Mouse (Mus musculus) lung, adult 2 months (tissue): ENCODE data around the gene Fhdc1. TPM values are rescaled to one million over a fixed set of nuclear protein-coding genes. Genes with fewer than 3 reads are reported as not detected.

Experiments
- DNase-seq: peaks from one replicate; pipeline ENCODE4 v3.0.0; 2022
- H3K4me1 ChIP-seq: fragments of 200-500 bp; 2 replicates; pipeline ENCODE4 v1.6.1; 2011; ENCODE audit warnings: low read length; ENCODE audit not compliant: control insufficient read depth, insufficient read depth
- H3K4me3 ChIP-seq: fragments of 200-500 bp; replicated peaks from 2 replicates; pipeline ENCODE3; 2011; ENCODE audit warnings: low read depth, mild to moderate bottlenecking, control low read depth, low read length; ENCODE audit errors: extremely low read depth
- CTCF ChIP-seq: fragments of 200-500 bp; IDR thresholded peaks from 2 replicates; pipeline ENCODE4 v1.5.1; 2011; ENCODE audit warnings: mild to moderate bottlenecking, low read length, control low read depth; ENCODE audit not compliant: insufficient read depth
- POLR2A ChIP-seq: fragments of 200-500 bp; IDR thresholded peaks from 2 replicates; pipeline ENCODE4 v1.6.1; 2011; ENCODE audit warnings: low read depth, mild to moderate bottlenecking, control low read depth, low read length, borderline replicate concordance; ENCODE audit errors: extremely low read depth
- WGBS: fragments of 180-500 bp; shearing (Covaris S2); methylation state at CpG from one replicate; pipeline ENCODE4 v1.1.7; 2018; 5-methylcytosine and 5-hydroxymethylcytosine counted together
- polyA plus RNA-seq: library from polyadenylated mRNA; depleted of rRNA; stranded (reverse); fragments of >200 nt; gene quantifications from 2 replicates; pipeline ENCODE4 v1.2.3, GENCODE M21; 2012; rRNA removed

Fhdc1 gene
- polyA plus RNA-seq = 10.3 and 13.3 TPM in 2 replicates

DNA sequence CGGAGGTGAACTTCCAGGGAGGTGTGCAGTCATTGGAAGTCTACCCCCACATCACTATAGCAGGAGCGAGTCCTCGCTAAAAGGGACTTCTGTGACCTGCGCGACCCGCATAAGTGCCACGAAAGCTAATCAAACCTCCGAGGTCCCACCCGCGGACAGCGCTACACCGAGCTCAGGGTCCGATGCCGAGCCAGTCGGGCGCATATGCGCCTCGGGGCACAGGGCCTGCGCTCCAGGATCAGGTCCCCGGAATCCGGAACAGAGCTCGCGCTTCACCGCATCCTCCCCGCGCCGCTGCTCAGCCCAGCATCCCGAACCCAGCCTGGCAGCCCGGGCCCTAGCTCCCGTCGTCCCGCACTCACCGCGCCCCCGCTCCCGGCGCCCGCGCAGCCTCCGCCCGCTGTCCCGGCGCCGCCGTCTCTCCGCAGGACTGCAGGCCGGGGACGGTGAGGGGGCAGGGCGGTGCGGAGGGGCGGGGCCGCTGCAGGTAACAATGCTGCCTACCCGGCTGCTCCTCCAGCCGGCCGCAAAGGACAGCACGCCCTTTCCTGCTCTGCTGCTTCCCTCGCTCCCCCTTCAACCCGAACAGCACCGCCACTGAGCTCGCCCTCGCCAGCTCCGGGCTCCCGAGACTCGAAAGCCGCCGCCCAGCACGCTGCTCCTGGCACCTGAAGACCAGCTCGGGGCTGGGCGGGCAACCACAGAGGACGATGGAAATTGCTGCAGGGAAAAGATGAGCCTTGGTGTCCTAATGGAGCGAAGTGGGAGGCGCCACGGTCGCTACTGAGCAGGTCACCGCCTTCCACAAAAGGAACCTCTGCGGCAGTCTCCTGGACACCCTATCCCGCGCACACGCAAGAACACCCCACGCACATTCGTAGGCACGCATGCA is at the start of gene Fhdc1:
Fhdc1 (minus strand) TSS at position 424 of the 892 bp plus-strand sequence.
- peak within 1 kb of the TSS; percentile 52 for H3K4me3 ChIP-seq
- peak; percentile 41; the same call in 1 of the 2 replicates for TF ChIP-seq POLR2A
- no peak for TF ChIP-seq CTCF
- under 1% methylated on average over 80 of the region's 82 CpGs for WGBS
- H3K4me1 ChIP-seq = peaks cover 12% of the 10 kb centered on the region; the same call in 1 of the 2 replicates
- peak; percentile 73 for DNase-seq

DNA sequence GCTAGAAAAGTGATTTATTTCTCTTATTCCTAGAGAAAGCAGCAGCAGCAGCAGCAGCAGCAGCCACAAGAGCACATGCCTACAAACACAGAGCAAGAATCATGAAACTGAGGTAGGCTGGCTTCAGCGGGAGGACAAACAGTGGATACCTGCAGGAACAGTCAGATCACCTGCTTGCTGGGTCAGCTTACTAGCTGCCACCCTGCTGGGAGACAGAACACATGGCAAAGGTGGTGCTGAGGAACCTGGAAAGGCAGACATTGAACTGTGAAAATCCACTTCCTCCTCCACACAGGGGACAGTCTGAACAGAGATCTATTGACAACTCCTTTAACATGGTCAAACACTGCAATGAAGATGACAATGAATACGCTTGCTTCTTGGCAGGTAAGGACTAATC is 48.8 kb upstream of the Fhdc1 start:
- 81% methylated on average over 2 of the region's 2 CpGs for WGBS
- peaks cover 3% of the 10 kb centered on the region; the same call in 1 of the 2 replicates for H3K4me1 ChIP-seq
- DNase-seq = no peak
- TF ChIP-seq CTCF = no peak
- TF ChIP-seq POLR2A = no peak
- no peak overlapping the region for H3K4me3 ChIP-seq

GRCm38 (mm10) chr3:84524952-84525351 is 44.7 kb upstream of the Fhdc1 start:
- Histone ChIP-seq H3K4me3 (no peak overlapping the region), H3K4me1 (peaks cover 3% of the 10 kb centered on the region; the same call in 1 of the 2 replicates)
- WGBS = 51% methylated on average over 1 of the region's 1 CpGs
- DNase-seq = no peak
- no peak for TF ChIP-seq POLR2A

- Histone ChIP-seq H3K4me1 (no peaks in the 10 kb centered on the region), H3K4me3 (no peak overlapping the region)
- TF ChIP-seq CTCF = no peak
- no peak for TF ChIP-seq POLR2A
- DNase-seq = no peak
- WGBS = 84% methylated on average over 3 of the region's 3 CpGs
Observed at GRCm38 (mm10) chr3:84516163-84516562, 35.9 kb upstream of the Fhdc1 start.

DNA sequence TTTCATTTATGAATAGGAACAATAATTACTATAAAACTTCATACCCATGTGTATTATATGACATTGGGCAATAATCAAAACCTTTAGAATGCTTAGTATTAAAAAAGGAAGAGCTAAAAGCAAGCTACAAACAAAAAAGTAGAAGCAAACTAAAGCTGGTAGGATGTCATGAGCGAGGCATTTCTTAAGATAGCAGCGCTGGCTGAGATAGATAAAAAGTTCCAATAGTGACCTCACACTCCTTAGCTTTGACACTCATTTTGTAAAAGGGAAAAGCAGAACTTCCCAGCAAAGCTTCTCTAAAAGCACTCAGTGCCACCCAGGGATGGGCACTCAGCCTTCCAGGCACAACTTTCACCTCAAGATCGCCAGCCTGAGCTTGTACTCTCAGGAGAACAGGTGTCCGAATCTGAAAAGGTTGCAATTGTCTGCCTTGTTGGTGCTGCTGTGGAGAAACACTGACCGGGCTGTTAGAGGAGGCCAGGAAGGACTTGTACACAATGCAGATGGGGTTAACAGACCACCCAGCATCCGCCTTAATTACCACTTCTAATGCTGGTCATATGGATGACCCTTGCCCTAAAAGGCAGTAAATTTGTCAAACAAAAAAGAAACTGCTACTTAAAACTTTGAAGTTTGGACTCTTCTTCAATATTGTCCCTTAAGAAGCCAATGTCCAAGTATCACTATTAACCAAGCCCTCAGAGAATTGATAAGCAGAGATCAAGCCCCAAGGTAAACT is 32.7 kb upstream of the Fhdc1 start:
- H3K4me3 ChIP-seq = no peak overlapping the region
- no peak for TF ChIP-seq POLR2A
- no peak for TF ChIP-seq CTCF
- DNase-seq = no peak
- no peaks in the 10 kb centered on the region for H3K4me1 ChIP-seq
- WGBS = 86% methylated on average over 6 of the region's 6 CpGs

GRCm38 (mm10) chr3:84505193-84505592 is 25.0 kb upstream of the Fhdc1 start:
- Histone ChIP-seq H3K4me1 (no peaks in the 10 kb centered on the region), H3K4me3 (no peak overlapping the region)
- DNase-seq = no peak
- TF ChIP-seq CTCF (no peak), POLR2A (no peak)
- 85% methylated on average over 4 of the region's 4 CpGs for WGBS

- TF ChIP-seq POLR2A = no peak
- no peak for TF ChIP-seq CTCF
- Histone ChIP-seq H3K4me3 (no peak overlapping the region), H3K4me1 (no peaks in the 10 kb centered on the region)
- no peak for DNase-seq
- WGBS = 86% methylated on average over 8 of the region's 8 CpGs
Observed at GRCm38 (mm10) chr3:84504291-84504690, 24.1 kb upstream of the Fhdc1 start.

- TF ChIP-seq POLR2A (no peak), CTCF (no peak)
- DNase-seq = no peak
- Histone ChIP-seq H3K4me1 (no peaks in the 10 kb centered on the region), H3K4me3 (no peak overlapping the region)
- WGBS = 87% methylated on average over 2 of the region's 2 CpGs
Observed at GRCm38 (mm10) chr3:84502101-84502500, 21.9 kb upstream of the Fhdc1 start.

GRCm38 (mm10) chr3:84500491-84500890 is 20.3 kb upstream of the Fhdc1 start:
- Histone ChIP-seq H3K4me3 (no peak overlapping the region), H3K4me1 (no peaks in the 10 kb centered on the region)
- TF ChIP-seq CTCF (no peak), POLR2A (no peak)
- DNase-seq = no peak
- WGBS = 67% methylated on average over 10 of the region's 10 CpGs

DNA sequence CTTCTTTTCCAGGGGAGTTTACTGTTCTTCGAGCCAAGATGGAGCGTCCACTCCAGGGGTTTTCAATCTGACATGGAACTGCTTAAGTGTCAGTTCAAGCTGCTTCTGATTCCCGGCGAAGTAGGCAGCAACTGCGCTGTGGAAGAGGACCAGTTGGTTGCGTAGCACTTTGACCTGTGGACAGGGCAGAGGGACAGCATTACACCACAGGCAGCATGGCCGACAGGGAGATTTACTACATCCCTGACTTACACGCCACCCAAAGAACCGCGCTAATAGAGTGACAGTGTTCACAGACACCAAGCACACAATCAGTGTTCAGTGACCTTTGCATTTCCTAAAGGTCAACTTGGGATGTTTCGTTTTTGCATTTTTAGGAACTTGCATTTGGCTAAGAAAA is 17.5 kb upstream of the Fhdc1 start:
- TF ChIP-seq POLR2A (no peak), CTCF (no peak)

More for the DNA sequence above, 17.5 kb upstream of the Fhdc1 start:
- 80% methylated on average over 11 of the region's 11 CpGs for WGBS
- DNase-seq = no peak
- Histone ChIP-seq H3K4me3 (no peak overlapping the region), H3K4me1 (0 out of 2 replicates have a peak, but pooled peaks cover 3% of the 10 kb centered on the region)
